Mouse (Mus musculus): ENCODE measurements at regions not wholly inside any gene's neighbourhood (a gene's known extent, or its start where the extent isn't known, plus 50 kb on each side); places are given as distances from the start of the nearest gene placed in this dataset.

GRCm38 (mm10) chr8:77774551-77775335 is 50.5 kb upstream of the Ednra start:
- WGBS, result 80% methylated on average over 8 of the region's 8 CpGs
- Histone ChIP-seq H3K36me3 (no peaks in the 10 kb centered on the region), H3K4me3 (no peak overlapping the region), H3K27me3 (no peaks in the 10 kb centered on the region), H3K4me2 (no peak overlapping the region), H3K9me3 (no peaks in the 10 kb centered on the region), H3K9ac (no peak overlapping the region), H3K27ac (no peak overlapping the region), H3K4me1 (peaks cover 4% of the 10 kb centered on the region; the same call in 1 of the 2 replicates)
- no peak for ATAC-seq (ENCODE audit: insufficient number of reproducible peaks, insufficient read depth, low FRiP score, low TSS enrichment, low read depth)

- Histone ChIP-seq H3K9ac (no peak overlapping the region), H3K4me2 (no peak overlapping the region), H3K4me1 (peaks cover 4% of the 10 kb centered on the region; the same call in 1 of the 2 replicates), H3K27ac (no peak overlapping the region), H3K27me3 (no peaks in the 10 kb centered on the region), H3K36me3 (no peaks in the 10 kb centered on the region), H3K4me3 (no peak overlapping the region), H3K9me3 (no peaks in the 10 kb centered on the region)
- WGBS, result 86% methylated on average over 3 of the region's 3 CpGs
- no peak for ATAC-seq (ENCODE audit: insufficient number of reproducible peaks, insufficient read depth, low FRiP score, low TSS enrichment, low read depth)
These were observed 51.3 kb upstream of the Ednra start for GRCm38 (mm10) chr8:77775526-77775925.

GRCm38 (mm10) chr8:77777597-77777996 is 53.3 kb upstream of the Ednra start:
- Histone ChIP-seq H3K4me2 (no peak overlapping the region), H3K9me3 (no peaks in the 10 kb centered on the region), H3K4me3 (no peak overlapping the region), H3K9ac (no peak overlapping the region), H3K27me3 (no peaks in the 10 kb centered on the region), H3K36me3 (no peaks in the 10 kb centered on the region), H3K4me1 (peaks cover 9% of the 10 kb centered on the region), H3K27ac (no peak overlapping the region)
- ATAC-seq (ENCODE audit: insufficient number of reproducible peaks, insufficient read depth, low FRiP score, low TSS enrichment, low read depth), result no peak
- WGBS, result 72% methylated on average over 5 of the region's 5 CpGs

GRCm38 (mm10) chr8:77785676-77786255 is 61.5 kb upstream of the Ednra start:
- WGBS, result 89% methylated on average over 4 of the region's 4 CpGs
- no peak overlapping the region for H3K9ac ChIP-seq
- no peaks in the 10 kb centered on the region for H3K9me3 ChIP-seq
- H3K4me3 ChIP-seq, result no peak overlapping the region
- H3K27ac ChIP-seq, result no peak overlapping the region
- H3K27me3 ChIP-seq, result no peaks in the 10 kb centered on the region
- no peak overlapping the region for H3K4me2 ChIP-seq
- no peak for ATAC-seq (ENCODE audit: insufficient number of reproducible peaks, insufficient read depth, low FRiP score, low TSS enrichment, low read depth)
- H3K4me1 ChIP-seq, result peaks cover 19% of the 10 kb centered on the region
- no peaks in the 10 kb centered on the region for H3K36me3 ChIP-seq

GRCm38 (mm10) chr8:77794911-77795310 is 70.6 kb upstream of the Ednra start:
- no peak overlapping the region for H3K9ac ChIP-seq
- WGBS, result 69% methylated on average over 1 of the region's 1 CpGs

DNA sequence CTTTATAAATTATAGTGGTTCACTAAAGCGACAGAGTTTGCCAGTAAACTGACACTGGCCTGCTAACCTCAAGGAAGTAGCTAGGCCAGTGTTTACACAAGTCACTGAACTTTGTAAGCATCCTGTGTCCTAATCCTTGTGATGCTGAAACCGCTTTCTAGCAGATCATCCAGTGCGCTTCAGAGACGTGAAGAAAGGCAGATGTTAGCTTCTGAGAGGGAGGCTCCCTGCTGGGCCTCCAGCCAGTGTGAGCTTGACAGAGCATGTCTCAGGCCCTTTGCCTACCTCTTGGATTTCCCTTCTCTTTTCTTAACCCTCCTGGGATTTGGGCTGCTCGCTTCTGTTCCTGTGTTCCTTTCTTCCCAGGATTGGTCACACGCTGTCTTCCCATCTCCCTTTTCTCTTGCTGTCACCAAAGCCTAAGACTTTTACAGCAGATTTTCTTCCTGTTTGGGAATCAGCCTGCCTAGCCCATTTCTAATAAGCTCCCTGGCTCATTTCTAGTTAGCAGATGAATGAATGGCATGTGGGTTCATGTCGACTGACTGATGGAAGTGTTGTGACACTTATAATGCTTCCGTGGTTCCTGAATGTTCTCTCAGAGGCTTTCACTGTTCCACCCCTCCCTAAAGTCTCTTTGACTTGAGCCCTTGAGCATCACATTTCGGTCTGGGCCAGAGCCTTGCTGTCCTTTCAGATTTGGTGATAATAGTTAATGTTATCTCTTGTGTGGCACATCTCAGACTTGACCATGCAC is 79.1 kb upstream of the Ednra start:
- 72% methylated on average over 9 of the region's 9 CpGs for WGBS
- Histone ChIP-seq H3K4me3 (no peak overlapping the region), H3K36me3 (no peaks in the 10 kb centered on the region), H3K4me1 (0 out of 2 replicates have a peak, but pooled peaks cover 3% of the 10 kb centered on the region), H3K4me2 (no peak overlapping the region), H3K27ac (no peak overlapping the region), H3K27me3 (no peaks in the 10 kb centered on the region), H3K9me3 (no peaks in the 10 kb centered on the region), H3K9ac (no peak overlapping the region)
- ATAC-seq (ENCODE audit: insufficient number of reproducible peaks, insufficient read depth, low FRiP score, low TSS enrichment, low read depth), result no peak

More at GRCm38 (mm10) chr8:77794911-77795310, 70.6 kb upstream of the Ednra start:
- Histone ChIP-seq H3K4me1 (no peaks in the 10 kb centered on the region), H3K4me3 (no peak overlapping the region), H3K4me2 (no peak overlapping the region), H3K36me3 (no peaks in the 10 kb centered on the region), H3K9me3 (no peaks in the 10 kb centered on the region), H3K27me3 (no peaks in the 10 kb centered on the region), H3K27ac (no peak overlapping the region)
- ATAC-seq (ENCODE audit: insufficient number of reproducible peaks, insufficient read depth, low FRiP score, low TSS enrichment, low read depth), result no peak

- no peaks in the 10 kb centered on the region for H3K27me3 ChIP-seq
- no peak overlapping the region for H3K4me2 ChIP-seq
- H3K4me1 ChIP-seq, result 0 out of 2 replicates have a peak, but pooled peaks cover 3% of the 10 kb centered on the region
- 78% methylated on average over 6 of the region's 6 CpGs for whole genome bisulfite sequencing
- H3K36me3 ChIP-seq, result no peaks in the 10 kb centered on the region
- ATAC-seq (ENCODE audit: insufficient number of reproducible peaks, insufficient read depth, low FRiP score, low TSS enrichment, low read depth), result no peak
- H3K4me3 ChIP-seq, result no peak overlapping the region
- no peak overlapping the region for H3K9ac ChIP-seq
- H3K9me3 ChIP-seq, result no peaks in the 10 kb centered on the region
- no peak overlapping the region for H3K27ac ChIP-seq
These were observed 80.3 kb upstream of the Ednra start for GRCm38 (mm10) chr8:77804536-77804935.

DNA sequence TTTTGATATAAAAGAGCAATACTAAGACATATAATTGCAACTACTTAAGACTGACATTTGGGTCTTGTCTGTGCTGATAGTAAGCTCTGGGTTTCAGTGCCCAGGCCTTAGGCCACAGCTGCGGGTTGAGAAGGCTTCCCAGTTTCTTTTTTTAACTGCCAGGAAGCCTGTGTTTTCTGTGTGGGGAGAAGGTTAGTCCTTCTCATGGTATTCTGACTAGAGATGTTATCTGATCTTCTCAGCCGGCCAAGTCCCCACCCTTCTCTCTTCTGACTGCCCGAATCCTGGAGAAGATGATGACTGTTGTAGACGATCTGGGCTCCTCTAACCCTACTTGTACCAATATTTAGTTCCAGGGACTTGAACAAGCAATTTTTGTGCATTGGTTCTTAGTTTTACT is 80.7 kb upstream of the Ednra start:
- Histone ChIP-seq H3K4me3 (no peak overlapping the region), H3K9ac (no peak overlapping the region), H3K9me3 (no peaks in the 10 kb centered on the region), H3K36me3 (no peaks in the 10 kb centered on the region), H3K27me3 (no peaks in the 10 kb centered on the region), H3K4me1 (0 out of 2 replicates have a peak, but pooled peaks cover 3% of the 10 kb centered on the region), H3K4me2 (no peak overlapping the region), H3K27ac (no peak overlapping the region)
- WGBS, result 55% methylated on average over 4 of the region's 4 CpGs
- ATAC-seq (ENCODE audit: insufficient number of reproducible peaks, insufficient read depth, low FRiP score, low TSS enrichment, low read depth), result no peak

DNA sequence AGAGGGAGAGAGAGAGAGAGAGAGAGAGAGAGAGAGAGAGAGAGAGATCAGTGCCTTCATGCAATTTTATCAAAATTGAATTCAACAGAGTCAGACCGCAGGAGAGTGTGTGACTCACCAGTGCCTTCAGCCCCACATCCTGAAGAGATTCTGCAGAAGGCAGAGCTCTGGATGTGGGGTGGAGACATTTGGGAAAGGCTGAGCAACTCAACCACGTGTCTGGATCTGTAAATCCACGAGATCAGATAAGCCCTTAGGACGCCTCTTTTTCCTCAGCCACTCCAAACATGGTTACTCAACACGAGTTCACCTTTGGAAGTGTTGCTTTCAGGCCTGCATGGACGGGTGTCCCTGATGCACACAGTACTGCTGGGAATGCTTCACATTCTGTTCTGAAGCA is 81.4 kb upstream of the Ednra start:
- H3K27ac ChIP-seq, result no peak overlapping the region

GRCm38 (mm10) chr8:77814796-77815647 is 90.8 kb upstream of the Ednra start:
- no peaks in the 10 kb centered on the region for H3K9me3 ChIP-seq
- no peak overlapping the region for H3K9ac ChIP-seq
- H3K36me3 ChIP-seq, result no peaks in the 10 kb centered on the region
- 56% methylated on average over 12 of the region's 12 CpGs for WGBS
- H3K4me3 ChIP-seq, result no peak overlapping the region
- H3K27me3 ChIP-seq, result no peaks in the 10 kb centered on the region
- H3K27ac ChIP-seq, result peak overlapping the region; percentile 62; the same call in 1 of the 2 replicates
- H3K4me1 ChIP-seq, result peaks cover 24% of the 10 kb centered on the region
- H3K4me2 ChIP-seq, result no peak overlapping the region
- no peak for ATAC-seq (ENCODE audit: insufficient number of reproducible peaks, insufficient read depth, low FRiP score, low TSS enrichment, low read depth)

More for the DNA sequence above, 81.4 kb upstream of the Ednra start:
- 73% methylated on average over 6 of the region's 6 CpGs for WGBS
- no peaks in the 10 kb centered on the region for H3K36me3 ChIP-seq
- no peak overlapping the region for H3K9ac ChIP-seq
- H3K4me2 ChIP-seq, result no peak overlapping the region
- no peaks in the 10 kb centered on the region for H3K9me3 ChIP-seq
- no peak for ATAC-seq (ENCODE audit: insufficient number of reproducible peaks, insufficient read depth, low FRiP score, low TSS enrichment, low read depth)
- H3K4me3 ChIP-seq, result no peak overlapping the region
- H3K4me1 ChIP-seq, result 0 out of 2 replicates have a peak, but pooled peaks cover 3% of the 10 kb centered on the region
- H3K27me3 ChIP-seq, result no peaks in the 10 kb centered on the region

GRCm38 (mm10) chr8:77815648-77815971 is 91.3 kb upstream of the Ednra start:
- ATAC-seq (ENCODE audit: insufficient number of reproducible peaks, insufficient read depth, low FRiP score, low TSS enrichment, low read depth), result no peak
- no peak overlapping the region for H3K4me3 ChIP-seq

More at GRCm38 (mm10) chr8:77815648-77815971, 91.3 kb upstream of the Ednra start:
- Histone ChIP-seq H3K9ac (no peak overlapping the region), H3K36me3 (no peaks in the 10 kb centered on the region), H3K4me2 (peak overlapping the region; percentile 19; the same call in 1 of the 2 replicates), H3K9me3 (no peaks in the 10 kb centered on the region), H3K27me3 (no peaks in the 10 kb centered on the region), H3K27ac (peak overlapping the region; percentile 62), H3K4me1 (peaks cover 24% of the 10 kb centered on the region)
- 55% methylated on average over 7 of the region's 7 CpGs for WGBS

Measured in embryonic facial prominence, embryonic 13.5 days (tissue).